Mouse (Mus musculus) liver, embryonic 14.5 days (tissue): ENCODE data around the gene Hcfc2.

Experiments used
- CTCF ChIP-seq: IDR thresholded peaks from 2 replicates; pipeline ENCODE4 v1.5.1; 2016; ENCODE audit warnings: antibody characterized with exemption, low read depth, control low read depth
- EP300 ChIP-seq: IDR thresholded peaks from 2 replicates; pipeline ENCODE4 v1.6.1; 2016; ENCODE audit warnings: antibody characterized with exemption, low read depth

DNA sequence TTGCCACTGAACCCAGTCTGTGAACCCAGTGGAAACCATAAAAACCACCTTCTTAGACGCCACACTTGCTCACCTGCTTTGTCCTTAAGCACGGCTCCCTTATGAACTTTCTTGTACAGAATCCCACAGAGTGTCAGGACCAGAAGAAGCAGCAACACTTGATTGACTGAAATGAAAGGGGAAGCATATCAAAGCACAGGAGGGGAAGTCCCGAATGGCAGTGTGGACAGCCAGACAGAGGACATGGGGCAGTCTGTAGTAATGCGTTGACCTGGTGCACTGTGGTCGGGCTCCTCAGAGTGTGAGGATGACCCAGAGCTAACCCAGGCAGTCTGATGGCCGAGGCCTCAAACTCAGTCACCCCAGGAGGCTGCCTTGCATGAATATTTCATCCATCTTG lies 25.8 kb upstream of the Hcfc2 start:
- TF ChIP-seq EP300 (no peak), CTCF (no peak)
